Mouse (Mus musculus): Measurements from ENCODE around the gene Taf3. TPM values are rescaled to one million over a fixed set of nuclear protein-coding genes. Genes with fewer than 3 reads are reported as not detected.
A peak's percentile ranks its signal among the peaks of the same experiment; 100 is the strongest.

The Taf3 gene
- polyA plus RNA-seq, 1 experiment from 2014 or later = 8.0 TPM

DNA sequence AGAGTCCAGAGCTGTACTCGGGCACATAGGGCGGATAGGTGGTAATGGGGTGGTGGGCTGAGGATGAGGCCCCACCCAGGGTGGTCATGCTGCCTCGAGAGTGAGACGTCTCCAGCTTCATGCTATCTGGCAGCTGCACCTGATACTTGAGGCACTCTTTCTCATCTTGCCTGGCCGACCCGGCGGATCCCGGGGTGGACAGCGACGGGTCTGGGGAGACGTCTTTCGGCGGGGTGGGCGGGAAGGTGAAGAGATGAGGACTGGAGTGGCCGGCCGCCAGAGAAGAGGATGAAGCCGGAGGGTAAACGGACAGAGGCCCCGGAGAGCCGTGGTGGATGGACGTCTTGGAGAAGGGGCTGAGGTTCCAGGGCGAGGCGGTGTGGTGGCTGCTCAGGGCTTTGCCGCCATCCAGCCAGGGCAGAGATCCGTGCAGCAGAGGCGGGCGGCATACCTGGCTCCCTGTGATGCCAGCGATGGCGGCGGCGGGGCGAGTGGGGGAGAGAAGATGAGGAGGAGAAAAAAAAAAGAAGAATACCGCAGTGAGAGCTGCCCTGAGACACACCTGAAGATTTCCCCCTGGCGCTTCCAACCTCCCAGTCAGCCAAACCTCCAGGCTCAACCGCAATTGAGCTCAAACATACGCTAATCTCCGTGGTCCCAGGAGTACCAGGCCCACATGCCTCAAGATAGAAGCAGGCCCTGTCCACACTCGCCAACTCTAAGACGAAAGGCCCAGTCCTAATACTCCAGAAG lies 173.8 kb downstream of the Taf3 start:
- Histone ChIP-seq H3K9me3 (replicated peaks) (no peaks in the 10 kb centered on the region), H3K9ac (no peak overlapping the region), H3K4me3 (replicated peaks) (no peak overlapping the region), H3K4me1 (replicated peaks) (peaks cover 25% of the 10 kb centered on the region), H3K4me2 (peak overlapping the region; percentile 21), H3K27me3 (peaks cover 97% of the 10 kb centered on the region), H3K36me3 (no peaks in the 10 kb centered on the region), H3K27ac (no peak overlapping the region)
- WGBS (ENCODE audit: insufficient replicate concordance) = 41% methylated on average over 39 of the region's 39 CpGs
- DNase-seq (no peak), ATAC-seq (ENCODE audit: low read depth) (no peak)

DNA sequence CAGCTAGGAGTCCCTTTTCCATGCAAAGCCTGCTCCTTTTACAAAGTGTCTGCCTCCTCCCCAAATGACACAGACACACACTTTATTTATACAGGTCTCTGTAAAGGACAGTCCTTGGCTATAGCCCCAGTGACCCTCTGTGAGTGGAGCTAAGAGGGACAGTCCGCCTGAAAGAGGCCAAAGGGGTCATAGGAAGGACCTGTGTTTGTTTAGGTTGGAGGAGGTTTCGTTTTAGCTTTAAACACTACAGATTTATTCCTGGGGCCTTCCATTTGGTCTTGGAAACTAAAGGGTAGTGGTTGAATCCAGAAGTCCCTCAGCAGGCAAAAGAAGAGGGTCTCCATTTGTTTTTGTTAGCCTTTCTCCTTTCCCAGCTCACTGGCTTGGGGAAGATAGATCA lies 174.6 kb downstream of the Taf3 start:
- DNase-seq (no peak), ATAC-seq (ENCODE audit: low read depth) (no peak)
- no peaks in the 10 kb centered on the region for H3K36me3 ChIP-seq
- no peaks in the 10 kb centered on the region for H3K9me3 ChIP-seq (replicated peaks)
- H3K4me1 ChIP-seq (replicated peaks) = peaks cover 25% of the 10 kb centered on the region
- no peak overlapping the region for H3K9ac ChIP-seq
- H3K27me3 ChIP-seq = peaks cover 92% of the 10 kb centered on the region
- 37% methylated on average over 2 of the region's 2 CpGs for whole genome bisulfite sequencing (ENCODE audit: insufficient replicate concordance)
- no peak overlapping the region for H3K4me3 ChIP-seq (replicated peaks)
- peak overlapping the region; percentile 21; the same call in 1 of the 2 replicates for H3K4me2 ChIP-seq
- no peak overlapping the region for H3K27ac ChIP-seq

DNA sequence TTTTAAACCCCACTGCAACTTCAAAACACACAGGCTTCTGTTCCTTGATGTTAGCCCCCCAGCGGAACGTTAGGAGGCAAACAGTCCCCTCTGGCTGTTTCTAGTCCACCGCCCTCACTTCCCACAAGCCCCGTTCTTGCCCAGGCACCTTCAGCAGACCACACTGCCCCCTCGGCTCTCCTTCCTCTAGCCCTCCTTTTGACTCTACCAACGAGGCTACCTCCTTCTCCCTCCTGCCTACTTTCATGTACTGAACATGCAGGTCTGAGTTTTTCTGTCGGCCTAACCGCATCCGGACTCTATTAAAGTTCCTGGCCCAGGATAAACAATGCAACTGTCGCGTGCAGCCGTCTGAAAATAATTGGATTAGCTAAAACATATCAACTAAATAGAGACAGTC lies 175.7 kb downstream of the Taf3 start:
- Histone ChIP-seq H3K9me3 (replicated peaks) (no peaks in the 10 kb centered on the region), H3K27ac (no peak overlapping the region), H3K4me1 (replicated peaks) (peaks cover 18% of the 10 kb centered on the region), H3K36me3 (no peaks in the 10 kb centered on the region), H3K4me3 (replicated peaks) (no peak overlapping the region), H3K9ac (no peak overlapping the region), H3K27me3 (peaks cover 87% of the 10 kb centered on the region), H3K4me2 (0 out of 2 replicates have a peak overlapping the region, but pooled peaks have one; percentile 3)
- no peak for ATAC-seq (ENCODE audit: low read depth)
- no peak for DNase-seq
- WGBS (ENCODE audit: insufficient replicate concordance) = 21% methylated on average over 12 of the region's 12 CpGs

DNA sequence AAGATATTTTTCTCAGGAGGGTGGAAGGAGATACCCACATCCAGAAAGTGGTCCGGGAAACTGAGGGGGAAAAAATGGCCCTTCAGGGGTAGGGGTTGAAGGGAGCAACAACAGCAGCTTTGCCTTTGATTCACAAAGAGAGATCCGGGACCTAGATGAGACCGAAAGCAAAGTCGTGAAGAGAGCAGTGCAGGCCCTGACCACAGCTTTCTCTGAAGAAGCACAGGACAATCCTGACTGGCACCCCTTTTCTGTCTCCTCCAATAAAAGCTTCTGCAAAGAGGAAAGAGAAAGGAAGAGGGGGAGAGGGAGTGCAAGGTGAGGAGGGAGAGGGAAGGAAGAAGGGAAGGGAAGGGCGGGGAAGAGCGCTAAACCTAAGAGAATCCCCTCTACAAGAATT lies 176.6 kb downstream of the Taf3 start:
- peaks cover 79% of the 10 kb centered on the region for H3K27me3 ChIP-seq

DNA sequence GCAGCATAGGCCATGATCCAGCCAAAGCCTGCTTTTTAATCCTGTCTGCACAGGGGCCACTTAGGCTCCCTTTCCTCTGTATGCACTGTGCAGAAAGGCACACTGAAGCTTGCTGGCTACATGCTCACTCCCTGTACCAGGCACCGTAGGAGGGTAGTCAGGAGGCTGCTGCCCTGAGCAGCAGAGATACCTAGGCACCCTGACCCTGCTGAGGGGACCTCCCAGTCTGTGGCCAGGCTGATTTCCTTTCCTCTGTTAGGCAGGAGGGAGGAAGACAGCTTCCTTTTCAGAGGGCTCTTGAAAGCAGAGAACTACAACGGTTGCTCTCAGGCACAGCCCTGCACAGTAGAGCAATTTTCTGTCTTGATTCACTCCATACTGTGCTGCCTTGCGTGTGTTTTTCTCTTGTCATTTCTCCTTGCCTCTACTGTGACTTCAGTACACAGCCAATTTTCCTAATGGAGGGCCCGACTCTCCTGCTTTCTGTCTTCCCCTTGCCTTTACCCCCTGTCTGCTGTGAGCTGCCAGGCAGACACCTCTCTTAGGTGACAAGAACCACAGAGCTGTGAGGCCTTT lies 177.2 kb downstream of the Taf3 start:
- DNase-seq (no peak), ATAC-seq (ENCODE audit: low read depth) (peak; percentile 59; the same call in 1 of the 2 replicates)
- no peaks in the 10 kb centered on the region for H3K9me3 ChIP-seq (replicated peaks)
- no peaks in the 10 kb centered on the region for H3K36me3 ChIP-seq
- no peak overlapping the region for H3K4me3 ChIP-seq (replicated peaks)
- H3K4me1 ChIP-seq (replicated peaks) = peaks cover 9% of the 10 kb centered on the region
- H3K9ac ChIP-seq = no peak overlapping the region
- 19% methylated on average over 4 of the region's 4 CpGs for WGBS (ENCODE audit: insufficient replicate concordance)
- H3K27me3 ChIP-seq = peaks cover 73% of the 10 kb centered on the region
- H3K4me2 ChIP-seq = no peak overlapping the region
- H3K27ac ChIP-seq = no peak overlapping the region

More for the DNA sequence above, 176.6 kb downstream of the Taf3 start:
- no peaks in the 10 kb centered on the region for H3K9me3 ChIP-seq (replicated peaks)
- no peak overlapping the region for H3K4me2 ChIP-seq
- peaks cover 10% of the 10 kb centered on the region for H3K4me1 ChIP-seq (replicated peaks)
- DNase-seq (no peak), ATAC-seq (ENCODE audit: low read depth) (no peak)
- WGBS (ENCODE audit: insufficient replicate concordance) = 29% methylated on average over 6 of the region's 6 CpGs
- H3K9ac ChIP-seq = no peak overlapping the region
- no peak overlapping the region for H3K4me3 ChIP-seq (replicated peaks)
- H3K27ac ChIP-seq = no peak overlapping the region
- no peaks in the 10 kb centered on the region for H3K36me3 ChIP-seq

DNA sequence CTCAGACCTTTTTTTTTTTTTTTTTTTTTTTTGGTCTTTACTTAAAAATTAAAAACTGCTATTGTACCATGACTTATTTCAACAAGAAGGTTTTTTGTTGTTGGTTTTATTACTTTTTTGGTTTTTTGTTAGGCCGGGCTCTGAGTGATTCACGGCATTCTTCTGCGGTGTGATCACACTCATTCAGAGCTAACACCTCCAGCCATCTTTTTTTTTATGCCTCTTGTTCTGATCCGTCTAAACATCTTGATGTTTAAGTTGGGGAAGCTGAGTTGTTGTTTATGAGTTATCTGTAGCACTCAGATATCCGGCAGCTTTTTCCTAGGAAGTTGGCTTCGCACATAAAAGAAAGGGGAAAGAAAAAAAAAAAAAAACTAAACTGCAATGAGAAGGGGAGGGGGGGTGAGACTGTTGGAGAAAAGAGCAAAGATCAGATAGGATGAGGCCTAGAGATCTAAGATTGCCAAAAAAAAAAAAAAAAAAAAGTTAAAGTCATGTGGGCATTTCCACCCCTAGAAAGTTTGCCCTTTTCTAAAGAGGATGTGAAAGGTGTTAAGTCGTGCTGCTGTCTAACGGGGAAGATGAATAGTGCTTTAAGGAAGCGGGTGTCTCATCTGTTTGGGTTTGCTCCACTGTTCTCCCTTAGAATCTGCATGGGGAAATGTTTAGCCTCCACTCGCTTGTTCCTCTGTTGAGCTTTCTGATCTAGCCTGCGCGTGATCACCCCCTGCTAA lies 181.1 kb downstream of the Taf3 start:
- H3K4me2 ChIP-seq = no peak overlapping the region
- DNase-seq (no peak), ATAC-seq (ENCODE audit: low read depth) (no peak)
- peaks cover 34% of the 10 kb centered on the region for H3K27me3 ChIP-seq
- no peak overlapping the region for H3K4me3 ChIP-seq (replicated peaks)
- no peaks in the 10 kb centered on the region for H3K36me3 ChIP-seq
- H3K9me3 ChIP-seq (replicated peaks) = no peaks in the 10 kb centered on the region
- WGBS (ENCODE audit: insufficient replicate concordance) = 24% methylated on average over 12 of the region's 12 CpGs
- no peak overlapping the region for H3K9ac ChIP-seq
- H3K4me1 ChIP-seq (replicated peaks) = peaks cover 5% of the 10 kb centered on the region
- H3K27ac ChIP-seq = no peak overlapping the region

Other genes with a start within 250 kb of the Taf3 start
- not detected in 2 replicates for gene 4930412O13Rik, start 167.3 kb downstream of the Taf3 start, polyA plus RNA-seq (2015; fragmentation: Nextera tagmentation; extraction: Ambion mirVana)
- gene 9230102O04Rik, start 159.1 kb downstream of the Taf3 start, polyA plus RNA-seq (2015; fragmentation: Nextera tagmentation; extraction: Ambion mirVana) = not detected in 2 replicates
- gene Gata3, start 158.6 kb downstream of the Taf3 start, polyA plus RNA-seq (2015; fragmentation: Nextera tagmentation; extraction: Ambion mirVana) = 1.5 TPM in 2 replicates
- gene Atp5c1, start 31.9 kb upstream of the Taf3 start, polyA plus RNA-seq (2015; fragmentation: Nextera tagmentation; extraction: Ambion mirVana) = 409 and 441 TPM in 2 replicates
- 19.6 and 22.1 TPM in 2 replicates for gene Kin, start 32.0 kb upstream of the Taf3 start, polyA plus RNA-seq (2015; fragmentation: Nextera tagmentation; extraction: Ambion mirVana)
- gene Itih2, start 82.8 kb upstream of the Taf3 start, polyA plus RNA-seq (2015; fragmentation: Nextera tagmentation; extraction: Ambion mirVana) = 224 and 305 TPM in 2 replicates
- 3.5 and 4.4 TPM in 2 replicates for gene Itih5, start 105.0 kb upstream of the Taf3 start, polyA plus RNA-seq (2015; fragmentation: Nextera tagmentation; extraction: Ambion mirVana)